Mouse (Mus musculus) splenic B cell, adult 2 months (primary cell): ENCODE data around the gene Prkce.

Experiments used
- DNase-seq: peaks from one replicate; pipeline ENCODE4 v3.0.0-alpha.2; 2011; ENCODE audit warnings: low read depth, low spot score
- H3K27me3 ChIP-seq: 2 replicates; pipeline ENCODE4 v1.6.1; 2012; ENCODE audit warnings: mild to moderate bottlenecking, low read length, moderate library complexity, mixed read lengths; ENCODE audit not compliant: control insufficient read depth, poor library complexity, insufficient read depth, severe bottlenecking
- H3K36me3 ChIP-seq: 2 replicates; pipeline ENCODE4 v1.6.1; 2012; ENCODE audit warnings: mild to moderate bottlenecking, low read length, moderate library complexity, mixed read lengths; ENCODE audit not compliant: control insufficient read depth, poor library complexity, insufficient read depth, severe bottlenecking

Prkce gene

DNA sequence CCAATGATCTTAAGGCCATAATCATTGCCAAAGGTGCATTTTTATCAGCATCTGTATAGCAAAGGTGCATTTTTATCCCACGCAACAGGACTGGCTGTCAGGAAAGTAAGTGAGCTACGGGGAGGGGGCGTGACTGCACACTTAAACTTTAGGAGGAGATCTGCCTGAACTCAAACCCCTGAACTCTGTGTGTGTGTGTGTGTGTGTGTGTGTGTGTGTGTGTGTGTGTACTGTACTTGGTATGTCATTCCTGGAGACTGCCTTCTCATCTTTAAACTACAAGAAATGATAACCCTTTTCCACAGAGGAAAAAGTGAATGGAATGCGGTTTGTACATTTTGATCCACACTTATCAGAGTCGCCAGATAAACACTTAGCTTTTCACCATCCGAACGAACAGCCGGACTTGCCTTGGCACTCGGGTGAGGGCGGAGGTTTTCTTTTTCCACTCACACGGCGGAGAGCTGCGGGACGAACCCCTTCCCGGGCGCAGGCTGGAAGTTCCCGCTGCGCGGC lies 1.5 kb upstream of the Prkce start:
- Histone ChIP-seq H3K27me3 (no peaks in the 10 kb centered on the region), H3K36me3 (no peaks in the 10 kb centered on the region)
- DNase-seq: no peak

DNA sequence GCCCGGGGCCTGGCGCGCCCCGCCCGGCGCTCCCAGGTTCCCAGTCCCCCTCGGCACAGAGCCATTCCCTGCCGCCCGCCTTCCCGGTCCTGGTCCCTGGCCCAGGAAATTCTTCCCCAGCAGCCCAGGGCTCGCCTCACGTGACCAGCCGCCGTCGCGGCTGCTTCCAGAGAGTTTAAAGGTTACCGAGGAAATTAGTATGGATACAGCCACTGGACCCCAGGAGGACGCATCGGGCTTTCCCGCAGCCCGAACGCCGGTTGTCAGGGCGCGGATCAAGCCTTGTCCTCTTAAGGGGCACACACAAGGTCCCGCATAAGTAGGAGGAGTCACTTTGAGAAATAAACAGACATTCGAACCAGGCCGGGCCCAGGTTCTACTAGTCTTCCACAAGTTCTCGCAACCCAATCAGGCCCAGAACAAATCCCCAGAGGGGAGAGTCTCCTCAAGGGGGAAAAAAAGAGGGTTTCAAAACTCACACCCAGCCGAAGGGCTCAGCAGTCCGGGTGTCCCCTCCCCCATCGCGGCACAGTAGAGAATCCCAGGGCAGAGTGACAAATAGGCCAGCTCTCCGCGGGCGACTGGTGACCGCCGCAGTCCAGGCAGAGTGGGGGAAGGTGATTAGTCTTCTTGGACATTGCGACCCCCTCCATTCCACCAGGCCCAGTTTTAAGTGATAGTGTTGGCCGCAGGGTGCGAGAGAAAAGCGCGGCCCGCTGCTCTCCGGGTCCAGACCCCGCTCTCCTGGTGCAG lies 842 bp upstream of the Prkce start:
- Histone ChIP-seq H3K27me3 (no peaks in the 10 kb centered on the region), H3K36me3 (no peaks in the 10 kb centered on the region)
- peak; percentile 61 for DNase-seq

DNA sequence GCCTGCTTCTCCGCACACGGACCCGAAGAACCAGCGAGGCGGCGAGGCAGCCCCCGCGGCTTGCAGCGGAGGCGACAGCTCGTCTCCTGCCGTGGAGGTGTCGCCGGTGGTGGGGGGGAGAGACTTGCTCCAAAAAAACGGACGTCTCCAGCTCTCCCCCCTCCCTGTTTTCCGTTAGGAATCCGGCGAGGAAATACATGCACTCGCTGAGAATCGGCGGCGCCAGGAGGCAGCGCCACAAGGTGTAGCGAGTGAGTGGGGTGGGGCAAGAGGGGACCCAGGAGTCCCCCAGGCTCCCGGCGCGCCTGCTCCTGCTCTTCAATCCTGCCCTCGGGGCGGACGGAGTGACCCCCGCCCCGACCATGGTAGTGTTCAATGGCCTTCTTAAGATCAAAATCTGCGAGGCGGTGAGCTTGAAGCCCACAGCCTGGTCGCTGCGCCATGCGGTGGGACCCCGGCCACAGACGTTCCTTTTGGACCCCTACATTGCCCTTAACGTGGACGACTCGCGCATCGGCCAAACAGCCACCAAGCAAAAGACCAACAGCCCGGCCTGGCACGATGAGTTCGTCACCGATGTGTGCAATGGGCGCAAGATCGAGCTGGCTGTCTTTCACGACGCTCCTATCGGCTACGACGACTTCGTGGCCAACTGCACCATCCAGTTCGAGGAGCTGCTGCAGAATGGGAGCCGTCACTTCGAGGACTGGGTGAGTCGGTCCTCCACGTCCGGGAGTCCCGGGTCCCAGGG lies 821 bp downstream of the Prkce start:
- peaks cover 3% of the 10 kb centered on the region; the same call in 1 of the 2 replicates for H3K36me3 ChIP-seq
- H3K27me3 ChIP-seq: no peaks in the 10 kb centered on the region
- peak; percentile 42 for DNase-seq

DNA sequence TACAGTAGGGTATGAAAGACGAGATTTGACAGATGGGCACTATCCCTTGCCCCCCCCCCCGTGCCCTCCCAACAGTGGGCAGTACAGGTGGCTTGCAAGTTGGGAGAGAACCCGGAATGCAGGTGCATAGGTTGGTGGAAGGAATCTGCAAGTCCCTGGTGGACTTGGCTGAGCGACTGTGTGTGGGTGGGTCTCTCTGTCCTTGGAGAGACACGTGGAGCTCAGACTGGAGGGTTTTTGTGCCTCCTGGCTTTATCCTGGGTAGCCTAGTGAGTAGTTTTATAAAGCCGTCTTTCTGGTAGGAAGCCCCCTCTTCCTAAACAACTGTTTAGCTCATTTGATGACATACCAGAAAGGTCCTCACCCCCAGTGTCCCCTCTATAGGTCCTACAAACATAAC lies 1.5 kb downstream of the Prkce start:
- no peak for DNase-seq
- H3K36me3 ChIP-seq: peaks cover 3% of the 10 kb centered on the region; the same call in 1 of the 2 replicates

DNA sequence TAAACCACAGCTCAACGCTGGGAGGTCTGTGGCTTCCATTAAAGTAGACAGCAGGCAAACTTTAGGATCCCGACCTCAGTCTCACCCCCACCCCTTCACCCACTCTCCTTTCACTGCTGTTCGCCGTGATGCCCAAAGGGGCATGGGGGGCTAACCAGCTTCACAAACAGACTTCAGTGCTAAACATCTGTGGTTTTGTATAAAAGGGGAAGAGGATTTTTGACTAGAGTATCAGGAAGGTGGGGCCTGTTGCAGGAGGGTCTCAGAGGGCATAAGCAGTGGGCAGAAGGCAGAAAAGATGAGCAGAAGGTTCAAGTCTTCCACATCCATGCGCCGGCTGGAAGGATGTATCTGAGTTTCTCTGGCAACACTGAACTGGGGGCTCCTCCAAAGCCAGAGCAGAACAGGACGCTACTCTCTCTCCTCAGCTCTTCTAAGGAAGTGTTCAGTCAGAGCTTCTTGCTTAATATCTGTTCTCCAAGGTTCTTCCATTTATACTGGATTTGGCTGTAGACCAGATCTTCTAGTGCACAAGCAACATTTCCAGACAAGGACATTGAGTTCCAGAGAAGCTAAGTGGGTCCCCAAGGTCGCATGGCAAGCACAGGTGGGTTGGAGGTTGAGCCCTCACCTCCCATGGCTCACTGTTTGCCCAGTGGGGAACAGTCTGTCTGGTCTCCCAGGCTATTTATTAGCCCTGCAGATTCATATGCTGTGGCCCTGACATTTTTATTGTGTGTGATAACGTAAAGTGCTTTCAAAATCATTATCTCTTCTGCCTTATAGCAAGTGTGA lies 2.8 kb downstream of the Prkce start:
- Histone ChIP-seq H3K36me3 (peaks cover 3% of the 10 kb centered on the region; the same call in 1 of the 2 replicates), H3K27me3 (no peaks in the 10 kb centered on the region)
- peak; percentile 33 for DNase-seq

More for the DNA sequence above, 1.5 kb downstream of the Prkce start:
- H3K27me3 ChIP-seq: no peaks in the 10 kb centered on the region

DNA sequence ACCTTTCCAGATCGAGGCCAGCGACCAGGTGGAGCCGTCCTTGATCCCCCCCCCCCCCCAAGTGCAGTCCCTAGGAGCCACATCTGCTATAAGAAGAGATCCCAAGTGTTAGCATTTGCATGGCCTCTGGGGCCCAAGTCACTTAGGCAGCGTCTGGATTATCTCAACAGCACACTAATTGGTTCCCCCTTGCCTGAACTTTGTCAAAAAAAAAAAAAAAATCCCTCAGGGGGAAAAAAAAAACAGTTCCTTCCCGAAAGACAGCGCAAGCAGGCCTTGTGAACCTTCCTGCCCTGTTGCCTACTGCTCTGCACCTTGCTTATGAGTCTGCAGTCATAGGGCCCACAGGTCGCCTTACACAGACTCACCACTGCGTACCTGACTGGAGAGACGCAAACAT lies 7.9 kb downstream of the Prkce start:
- H3K27me3 ChIP-seq: no peaks in the 10 kb centered on the region
- DNase-seq: no peak
- peaks cover 8% of the 10 kb centered on the region for H3K36me3 ChIP-seq

DNA sequence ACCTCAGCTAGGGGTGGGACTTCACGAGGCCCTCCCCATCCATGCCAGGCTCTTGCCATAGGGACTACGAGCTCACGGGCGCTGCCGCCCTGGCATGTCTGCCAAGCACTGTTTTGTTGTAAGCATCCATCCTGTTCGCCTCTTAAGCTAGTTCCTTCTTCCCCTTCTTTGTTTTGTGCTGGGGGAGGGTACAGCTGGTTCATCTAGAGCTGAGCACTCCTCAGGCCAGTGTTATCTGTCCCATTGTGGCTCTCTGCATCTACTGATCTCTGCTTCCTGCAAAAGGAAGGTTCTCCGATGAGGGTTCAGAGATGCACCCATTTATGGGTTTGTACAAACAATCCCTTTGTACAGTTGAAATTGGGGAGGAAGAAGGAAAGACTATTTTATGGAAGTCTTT lies 9.1 kb downstream of the Prkce start:
- Histone ChIP-seq H3K27me3 (no peaks in the 10 kb centered on the region), H3K36me3 (peaks cover 8% of the 10 kb centered on the region)
- no peak for DNase-seq

DNA sequence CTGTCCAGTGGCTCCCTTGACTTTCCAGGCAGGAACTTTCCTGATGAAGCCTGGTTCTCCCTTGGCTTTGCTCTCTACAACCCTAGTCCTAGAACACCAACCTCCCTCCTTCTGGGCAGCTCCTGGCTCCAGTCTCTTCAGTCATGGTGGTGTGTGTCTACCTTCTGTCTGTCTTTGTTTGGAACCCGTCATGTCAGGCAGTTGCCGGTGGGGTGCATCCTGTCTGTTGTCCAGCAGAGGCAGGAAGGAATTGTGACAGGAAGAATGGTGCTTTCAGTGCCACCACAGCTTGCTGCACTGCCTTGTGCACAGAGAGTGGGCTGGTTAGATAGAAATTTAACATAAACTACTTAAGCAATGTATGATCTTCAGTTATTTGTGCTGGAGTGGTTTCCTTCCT lies 16.2 kb downstream of the Prkce start:
- no peaks in the 10 kb centered on the region for H3K27me3 ChIP-seq
- no peak for DNase-seq
- H3K36me3 ChIP-seq: no peaks in the 10 kb centered on the region

DNA sequence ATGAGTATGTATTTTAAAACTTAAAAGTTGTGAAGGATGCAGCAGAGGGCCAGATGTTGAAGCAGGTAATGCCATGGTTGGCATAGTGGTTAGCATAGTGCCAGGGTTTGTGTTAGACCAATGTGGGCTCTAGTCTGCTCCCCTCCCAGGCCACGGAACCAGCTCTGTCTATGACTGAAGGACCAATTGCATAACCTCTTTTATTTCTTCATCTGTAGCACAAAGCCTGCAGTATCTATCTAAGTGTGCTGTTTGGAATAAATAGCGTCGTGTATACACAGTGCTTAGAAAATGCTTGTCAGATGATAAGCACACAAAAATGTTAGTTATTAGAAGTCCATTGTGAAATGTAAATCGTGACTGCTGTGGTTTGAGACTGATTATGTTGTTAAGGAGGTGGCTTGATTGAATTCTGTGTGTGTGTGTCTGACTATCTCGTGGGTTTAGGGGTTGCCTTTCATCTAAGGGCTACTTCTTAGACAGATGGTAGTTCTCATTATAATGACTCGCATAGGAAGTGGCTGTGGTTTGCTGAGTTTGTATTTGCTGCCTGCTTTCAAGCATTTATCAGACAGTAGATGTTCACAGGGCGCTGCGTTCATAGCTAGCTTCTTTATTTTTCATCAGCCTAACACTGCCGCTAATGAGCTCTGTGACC lies 17.1 kb downstream of the Prkce start:
- no peak for DNase-seq
- Histone ChIP-seq H3K27me3 (no peaks in the 10 kb centered on the region), H3K36me3 (no peaks in the 10 kb centered on the region; the same call in 1 of the 2 replicates)

DNA sequence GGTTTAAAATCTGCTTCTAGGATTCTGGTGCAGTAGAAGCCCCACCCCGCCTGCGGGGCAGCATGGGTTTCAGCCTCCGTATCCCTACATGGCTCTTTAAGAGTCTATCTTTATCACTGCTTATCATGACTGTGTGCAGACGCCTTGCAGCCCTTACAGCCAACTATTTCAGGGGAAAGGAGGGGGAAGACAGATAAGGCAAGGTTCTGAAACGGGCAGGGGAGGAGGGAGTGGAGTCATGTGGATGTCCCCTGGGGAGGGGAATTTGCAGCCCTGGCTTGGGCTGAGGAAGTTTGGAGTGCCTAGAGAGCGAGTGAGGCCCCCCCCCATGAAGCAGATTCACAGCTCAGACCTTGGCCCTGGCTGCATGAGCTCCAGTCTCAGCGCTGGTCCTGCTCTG lies 18.0 kb downstream of the Prkce start:
- no peak for DNase-seq
- no peaks in the 10 kb centered on the region; the same call in 1 of the 2 replicates for H3K36me3 ChIP-seq
- H3K27me3 ChIP-seq: no peaks in the 10 kb centered on the region

DNA sequence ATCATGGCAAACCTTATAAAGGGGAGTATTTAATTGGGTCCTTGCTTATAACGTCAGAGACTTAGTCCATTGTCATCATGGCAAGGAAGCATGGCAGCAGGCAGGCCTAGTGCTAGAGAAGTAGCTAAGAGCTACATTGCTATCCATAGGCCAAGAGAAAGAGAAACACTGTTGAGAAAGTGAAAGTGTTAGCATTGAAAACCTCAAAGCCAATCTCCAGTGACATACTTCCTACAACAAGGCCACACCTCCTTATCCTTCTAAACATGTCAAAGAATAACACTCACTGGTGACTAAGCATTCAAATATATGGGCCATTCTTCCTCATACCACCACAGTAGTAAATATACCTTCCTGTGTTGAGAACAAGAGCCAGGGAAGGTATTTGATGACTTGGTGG lies 20.2 kb downstream of the Prkce start:
- peak; percentile 68 for DNase-seq
- Histone ChIP-seq H3K36me3 (no peaks in the 10 kb centered on the region; the same call in 1 of the 2 replicates), H3K27me3 (no peaks in the 10 kb centered on the region)

DNA sequence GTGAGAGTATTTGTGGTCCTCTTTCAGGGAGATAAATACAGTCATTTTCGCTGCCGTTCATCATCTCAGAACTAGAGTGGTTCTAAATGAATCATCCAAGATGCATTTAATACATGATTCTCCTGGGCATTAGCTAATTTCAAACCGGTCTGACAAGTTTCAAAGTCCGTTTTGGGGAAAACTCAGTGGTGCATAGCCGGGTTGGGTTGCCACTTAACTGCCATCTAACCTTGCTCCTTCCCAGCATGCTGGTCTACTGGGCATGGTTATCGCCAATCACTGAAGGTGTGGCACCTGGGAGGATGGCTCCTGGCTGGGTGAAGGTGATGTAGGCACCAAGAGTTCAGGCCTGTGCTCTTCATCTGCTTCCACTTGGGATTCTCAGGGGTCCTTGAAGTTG lies 26.4 kb downstream of the Prkce start:
- H3K36me3 ChIP-seq: no peaks in the 10 kb centered on the region; the same call in 1 of the 2 replicates
- no peaks in the 10 kb centered on the region for H3K27me3 ChIP-seq
- DNase-seq: no peak

DNA sequence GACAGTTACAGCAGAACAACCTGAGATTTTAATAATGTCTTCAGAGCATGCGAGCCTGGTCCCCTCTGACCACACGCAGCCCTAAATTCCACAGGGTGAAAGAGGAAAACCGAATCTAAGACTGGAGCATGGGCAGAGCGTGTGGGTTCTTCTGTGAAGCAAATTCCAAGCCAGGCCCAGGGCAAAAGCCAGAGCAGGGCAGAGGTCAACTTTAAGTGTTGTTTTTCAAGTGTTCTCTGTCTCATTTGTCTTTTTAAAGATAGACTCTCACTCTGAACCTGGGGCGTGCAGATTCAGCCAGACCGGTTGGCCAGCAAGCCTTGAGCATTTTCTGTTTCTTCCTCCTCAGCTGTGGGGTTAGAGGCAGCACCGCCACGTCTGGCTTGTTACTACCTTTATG lies 27.3 kb downstream of the Prkce start:
- H3K27me3 ChIP-seq: no peaks in the 10 kb centered on the region
- no peaks in the 10 kb centered on the region; the same call in 1 of the 2 replicates for H3K36me3 ChIP-seq
- no peak for DNase-seq
